Mouse (Mus musculus): ENCODE data around the gene Hadhb.

Hadhb gene

DNA sequence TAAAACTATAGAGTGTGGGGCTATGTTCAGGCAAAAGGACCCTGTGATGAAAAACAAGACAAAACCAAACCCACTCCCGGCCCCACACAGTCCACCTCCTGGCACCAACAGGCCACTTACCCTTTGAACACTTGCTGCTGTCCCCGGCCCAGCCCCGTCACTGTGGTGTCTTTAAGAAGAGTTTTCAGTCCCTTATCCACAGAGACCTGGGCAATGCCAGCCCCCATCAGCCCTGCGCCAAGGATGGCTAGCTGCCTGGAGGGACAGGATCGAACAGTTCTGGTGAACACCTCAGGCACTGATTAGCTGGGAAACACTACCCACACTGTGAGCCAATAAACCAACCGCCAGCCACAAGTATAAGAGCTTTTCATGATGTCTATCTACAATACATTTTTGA, 26.4 kb upstream of the Hadhb start:
- no peak for DNase-seq (ENCODE audit: low read depth, low spot score)

DNA sequence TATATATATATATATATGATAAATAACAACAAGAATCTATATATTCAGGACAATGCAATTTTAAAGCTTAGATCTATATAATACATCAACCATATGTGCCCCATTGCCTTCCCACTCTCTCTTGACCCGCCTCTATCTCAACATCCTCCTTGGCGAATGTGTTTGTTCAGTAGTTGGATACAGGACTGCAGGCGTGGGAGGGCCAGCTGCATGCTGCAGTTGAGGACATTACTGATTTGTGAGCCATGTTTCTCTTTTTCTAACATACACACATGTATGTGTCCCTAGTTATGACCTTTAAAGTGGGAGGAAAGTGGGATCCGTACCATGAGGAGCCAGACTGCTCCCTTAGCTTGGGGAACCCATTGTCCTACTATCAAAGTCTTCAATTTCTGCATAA, 23.8 kb upstream of the Hadhb start:
- no peak for DNase-seq (ENCODE audit: low read depth, low spot score)

DNA sequence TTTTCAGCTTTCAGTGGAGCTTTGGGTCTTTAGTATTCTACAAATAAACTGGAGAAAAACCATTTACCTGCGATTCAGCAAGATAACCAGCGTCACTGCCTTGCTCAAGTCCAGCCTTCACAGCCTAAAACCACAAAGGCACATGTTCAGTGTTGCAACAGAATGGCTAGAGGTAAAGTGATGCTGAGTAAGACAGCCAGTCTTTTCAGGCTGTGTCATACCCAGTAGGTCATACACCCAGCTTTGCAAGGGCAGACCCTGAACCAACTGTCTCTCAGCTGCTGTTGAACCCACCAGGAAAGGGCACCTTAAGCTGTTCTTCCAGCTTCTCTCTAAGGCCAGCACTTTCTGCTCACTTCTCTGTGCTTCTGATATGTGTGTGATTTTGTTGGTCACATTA, 22.9 kb upstream of the Hadhb start:
- no peak for DNase-seq (ENCODE audit: low read depth, low spot score)

DNA sequence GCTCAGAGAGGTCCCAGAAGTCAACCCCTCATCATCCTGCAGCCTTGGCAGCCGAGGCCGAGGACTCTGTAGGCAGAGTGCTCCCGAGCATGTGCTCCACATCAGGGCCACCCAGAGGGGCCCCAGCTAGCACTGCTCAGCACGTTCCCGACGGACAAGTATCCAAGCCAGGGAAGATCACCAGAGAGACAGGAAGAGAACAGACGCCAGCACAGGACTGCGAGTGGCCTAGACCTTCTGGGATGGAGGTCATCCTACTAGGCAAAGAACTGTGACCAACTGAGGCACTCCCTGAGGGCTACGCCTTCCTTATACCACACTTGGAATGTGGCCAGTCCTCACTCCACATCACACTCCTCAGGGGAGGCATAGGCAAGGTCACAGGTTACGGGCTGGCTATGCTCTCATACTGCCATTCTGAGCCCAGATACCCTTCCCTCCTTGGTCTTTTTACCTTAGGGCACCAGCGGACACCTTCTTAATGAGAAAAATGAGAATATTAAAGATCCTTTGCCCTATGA, 19.3 kb upstream of the Hadhb start:
- no peak for DNase-seq (ENCODE audit: low read depth, low spot score)

DNA sequence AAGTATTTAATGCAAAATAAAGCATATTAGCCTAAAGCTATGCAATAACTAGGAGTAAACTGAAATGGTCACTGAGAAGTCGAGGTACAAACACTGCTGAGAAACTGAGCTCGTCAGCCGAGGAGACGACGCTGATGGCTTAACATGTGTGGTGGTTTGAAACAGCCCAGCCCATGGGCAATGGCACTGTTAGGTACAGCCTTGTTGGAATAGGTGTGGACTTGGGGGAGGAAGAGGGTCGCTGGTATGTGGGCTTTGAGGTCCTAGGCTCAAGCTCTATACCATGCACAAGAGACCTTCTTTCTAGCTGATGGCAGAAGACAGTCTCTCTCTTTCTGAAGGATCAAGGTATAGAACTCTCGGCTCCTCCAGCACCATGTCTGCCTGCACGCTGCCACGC, 17.8 kb upstream of the Hadhb start:
- DNase-seq (ENCODE audit: low read depth, low spot score) = no peak

DNA sequence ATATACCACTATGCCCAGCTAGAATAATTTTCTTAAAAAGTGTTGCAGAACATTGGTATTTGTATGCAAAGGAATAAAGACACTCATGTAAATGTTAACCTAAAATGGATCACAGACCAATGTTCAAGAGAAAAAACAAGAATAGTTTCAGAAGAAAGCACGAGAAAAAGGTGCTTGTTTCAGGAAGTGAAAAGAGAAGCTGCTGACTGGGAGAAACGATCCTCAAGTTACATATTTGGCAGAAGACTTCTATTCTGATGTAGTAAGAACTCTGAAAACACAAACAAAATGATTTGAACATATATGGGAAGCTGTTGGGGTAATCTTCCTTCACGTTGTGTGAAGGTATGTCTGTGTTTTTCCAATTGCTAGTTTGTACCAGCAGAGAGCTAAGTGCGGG, 16.9 kb upstream of the Hadhb start:
- DNase-seq (ENCODE audit: low read depth, low spot score) = no peak

DNA sequence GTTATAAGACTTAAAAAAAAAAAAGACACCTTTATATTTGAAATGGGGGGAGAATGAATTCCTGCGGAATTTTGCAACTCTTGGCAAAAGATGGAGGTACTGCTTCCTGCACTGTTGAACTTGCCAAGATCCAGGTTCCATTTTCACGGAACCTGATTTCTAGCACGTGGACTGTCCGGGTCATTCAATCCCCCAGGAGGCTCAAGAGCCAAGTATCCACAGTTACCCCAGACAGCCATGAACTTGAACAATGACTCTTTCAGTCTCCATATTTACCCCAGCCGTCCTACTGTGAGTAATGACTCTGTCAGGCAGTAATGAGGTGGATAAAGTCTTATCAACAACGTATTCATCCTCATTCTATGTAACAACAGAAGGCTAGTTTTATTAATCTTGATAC, 8.5 kb upstream of the Hadhb start:
- DNase-seq (ENCODE audit: low read depth, low spot score) = no peak

DNA sequence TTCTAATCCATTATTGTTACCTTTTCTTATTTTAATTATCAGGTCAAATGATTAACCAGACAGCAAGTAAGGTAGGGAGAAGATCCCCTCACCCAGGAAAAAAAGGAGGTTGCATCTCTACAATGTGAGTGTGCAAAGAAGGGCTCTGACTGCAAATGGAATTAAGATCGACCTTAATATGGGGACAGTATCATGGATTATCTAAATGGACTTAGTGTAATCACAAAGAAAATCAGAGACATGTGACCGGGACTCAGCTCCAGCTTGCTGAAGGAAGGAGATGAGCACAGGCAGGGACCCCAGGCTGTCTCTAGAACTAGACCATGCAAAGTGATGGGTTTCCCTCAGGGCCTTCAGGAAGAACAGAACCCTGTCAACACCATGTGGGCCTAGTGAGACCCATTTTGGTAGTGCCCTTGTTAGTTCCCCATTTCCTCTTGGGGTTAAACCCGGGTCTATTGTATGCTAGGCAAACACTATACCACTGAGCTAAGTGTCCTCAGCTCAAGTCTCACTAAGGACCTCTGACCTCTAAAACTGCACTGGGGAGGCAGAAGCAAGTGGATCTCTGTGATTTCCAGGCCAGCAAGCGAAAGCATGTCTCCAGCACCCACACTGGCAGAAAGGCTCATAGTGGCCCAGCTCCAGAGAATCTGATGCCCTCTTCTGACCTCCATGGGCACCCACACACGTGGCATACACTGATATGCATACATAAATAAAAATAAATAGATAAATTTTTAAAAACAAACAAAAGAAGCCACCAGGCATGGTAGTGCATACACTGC, 6.7 kb upstream of the Hadhb start:
- DNase-seq (ENCODE audit: low read depth, low spot score) = no peak

DNA sequence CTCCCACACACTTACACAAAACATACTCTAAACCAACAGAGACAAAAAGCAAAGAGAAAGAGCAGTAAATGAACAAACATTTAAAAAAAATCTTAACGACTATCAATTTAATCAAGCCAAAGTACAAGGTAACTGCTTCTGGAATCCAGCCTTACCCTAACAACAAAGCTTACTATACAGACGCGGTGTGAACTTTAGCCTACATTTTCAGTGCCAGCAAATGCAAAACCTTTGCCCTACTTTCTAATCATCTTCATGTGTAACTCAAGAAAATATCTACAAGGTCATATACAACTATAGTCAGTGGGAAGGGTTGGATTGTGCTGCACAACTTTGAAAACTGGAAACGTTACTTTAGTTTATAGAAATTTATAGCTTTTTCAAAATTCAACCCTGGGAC, 3.0 kb upstream of the Hadhb start:
- no peak for DNase-seq (ENCODE audit: low read depth, low spot score)

DNA sequence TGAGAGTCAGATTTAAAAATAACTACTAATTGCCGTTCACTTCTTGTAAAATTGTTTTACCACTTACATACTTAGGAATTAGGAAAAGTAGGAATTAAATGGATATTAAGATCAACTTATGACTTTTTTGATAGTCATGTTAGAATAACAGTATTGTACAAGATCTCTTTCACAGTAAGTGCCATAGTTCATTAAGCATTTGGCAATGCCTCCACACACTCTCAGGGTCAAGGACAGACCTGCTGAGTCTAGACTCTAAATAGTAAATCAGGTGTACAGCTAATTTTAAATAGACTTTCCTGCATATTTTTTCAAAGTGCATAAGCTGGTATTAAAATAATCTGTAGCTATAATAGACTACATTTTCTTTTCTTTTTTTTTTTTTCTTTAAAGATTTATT, 2.6 kb upstream of the Hadhb start:
- DNase-seq (ENCODE audit: low read depth, low spot score) = no peak

DNA sequence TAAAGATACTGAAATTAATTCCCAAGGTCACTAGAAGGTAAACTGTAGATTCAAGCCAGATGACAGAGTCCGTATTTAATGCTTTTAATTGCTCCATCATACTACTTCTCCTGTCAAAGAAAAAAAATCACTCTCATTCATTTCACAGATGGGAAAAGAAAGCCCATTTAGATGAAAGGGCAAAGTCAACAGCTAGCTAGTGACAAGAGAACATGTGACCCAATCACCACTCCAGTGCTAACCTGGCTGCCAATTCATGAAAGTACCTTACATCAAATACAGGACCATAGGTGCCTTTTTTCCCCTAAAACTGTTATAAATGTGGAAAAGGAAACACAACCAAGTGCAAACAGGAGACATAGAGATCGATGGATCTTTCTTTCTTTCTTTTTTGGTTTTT, 1.8 kb upstream of the Hadhb start:
- DNase-seq (ENCODE audit: low read depth, low spot score) = no peak

DNA sequence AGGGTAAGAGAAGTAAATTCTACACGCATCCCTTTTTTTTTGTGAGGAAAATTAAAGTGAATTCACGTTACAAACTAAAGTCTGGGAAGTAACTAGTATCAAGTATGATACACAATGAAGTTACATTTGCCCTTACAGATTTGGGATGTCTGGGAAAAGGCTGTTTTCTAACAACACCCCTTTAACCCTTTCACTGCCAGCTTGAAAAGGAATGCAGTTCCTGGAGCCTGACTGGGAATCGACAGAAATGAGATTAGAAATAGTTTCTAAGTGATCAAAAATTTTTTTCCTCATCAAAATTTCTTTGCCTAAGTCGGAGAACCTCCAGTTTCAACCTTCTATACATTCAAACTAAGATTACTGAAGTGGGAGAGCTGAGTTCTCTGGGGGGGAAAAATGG, 1.0 kb upstream of the Hadhb start:
- DNase-seq (ENCODE audit: low read depth, low spot score) = no peak

DNA sequence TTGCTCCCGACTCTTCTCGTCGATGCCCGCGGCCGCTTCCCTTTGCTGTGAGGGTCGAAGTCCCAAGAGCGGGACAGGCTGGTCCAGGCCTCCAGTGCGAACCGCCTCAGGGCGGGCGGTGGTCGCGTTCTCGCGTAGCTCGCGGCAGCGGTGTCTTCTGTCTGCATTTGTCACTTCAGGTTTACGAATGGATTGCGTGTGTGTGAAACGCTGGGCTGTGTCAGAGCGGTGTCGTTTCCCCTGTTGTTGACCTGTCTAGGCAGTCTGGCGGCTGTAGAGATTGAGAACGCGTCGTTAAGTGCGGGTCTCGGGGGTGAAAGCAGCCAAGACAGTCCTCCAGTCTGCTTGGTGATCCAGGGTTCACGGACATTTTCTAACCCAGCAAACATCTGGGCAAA, 346 bp downstream of the Hadhb start:
- no peak for DNase-seq (ENCODE audit: low read depth, low spot score)

DNA sequence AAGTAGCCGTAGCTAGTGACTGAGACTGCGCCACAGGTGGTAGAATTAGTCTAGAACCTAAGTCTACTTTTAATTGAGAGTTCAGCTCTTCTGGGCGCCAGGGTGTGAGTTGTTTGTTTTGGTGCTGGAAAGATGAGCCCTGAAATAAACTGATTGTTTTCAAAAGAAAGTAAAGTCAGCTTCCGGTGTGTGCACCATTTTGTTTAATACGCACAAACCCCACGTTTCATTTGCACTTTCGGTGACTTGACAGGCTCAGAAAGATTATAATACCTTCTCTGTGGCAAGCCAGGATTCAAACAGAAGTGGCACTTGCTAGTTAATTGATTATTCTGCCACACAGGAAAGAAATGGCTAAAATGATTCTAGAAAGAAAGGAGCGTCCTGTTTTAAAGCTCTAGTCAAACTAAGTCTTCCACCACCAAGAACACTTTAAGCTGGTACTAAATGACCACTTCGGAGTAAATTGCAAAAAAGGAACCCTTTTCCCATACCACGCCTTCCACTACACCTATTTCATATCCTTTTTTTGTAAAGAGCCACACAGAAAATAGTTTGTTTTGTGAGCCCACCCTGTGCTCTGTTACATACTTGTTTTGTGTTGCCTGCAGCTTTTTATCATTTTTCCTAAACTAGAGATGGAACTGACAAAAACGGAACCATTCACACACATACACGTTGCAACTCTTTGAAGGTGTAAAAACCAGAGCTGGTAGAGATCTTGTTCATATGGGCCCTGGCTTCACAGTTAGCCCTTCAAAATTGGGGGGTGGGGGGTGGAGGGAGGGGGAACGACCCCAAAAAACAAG, 977 bp downstream of the Hadhb start:
- no peak for DNase-seq (ENCODE audit: low read depth, low spot score)

DNA sequence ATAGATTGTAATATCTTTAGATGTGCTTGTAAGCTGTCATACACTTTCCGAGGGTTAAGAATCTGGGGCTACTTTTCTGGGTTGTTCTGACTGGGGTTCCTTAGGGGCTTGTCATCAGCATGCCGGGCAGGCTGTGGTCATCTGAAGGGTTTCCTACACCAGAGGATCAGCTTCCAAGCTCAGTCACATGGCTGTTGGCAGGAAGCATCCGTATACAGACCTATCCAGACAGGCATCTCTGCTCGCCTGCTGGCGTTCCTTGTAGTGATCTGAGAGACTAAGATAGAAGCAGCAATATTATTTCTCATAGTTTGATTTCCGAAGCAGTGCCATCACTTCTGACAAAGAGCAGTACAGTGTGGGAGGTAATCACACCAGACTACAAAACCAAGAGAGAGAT, 4.6 kb downstream of the Hadhb start:
- no peak for DNase-seq (ENCODE audit: low read depth, low spot score)

DNA sequence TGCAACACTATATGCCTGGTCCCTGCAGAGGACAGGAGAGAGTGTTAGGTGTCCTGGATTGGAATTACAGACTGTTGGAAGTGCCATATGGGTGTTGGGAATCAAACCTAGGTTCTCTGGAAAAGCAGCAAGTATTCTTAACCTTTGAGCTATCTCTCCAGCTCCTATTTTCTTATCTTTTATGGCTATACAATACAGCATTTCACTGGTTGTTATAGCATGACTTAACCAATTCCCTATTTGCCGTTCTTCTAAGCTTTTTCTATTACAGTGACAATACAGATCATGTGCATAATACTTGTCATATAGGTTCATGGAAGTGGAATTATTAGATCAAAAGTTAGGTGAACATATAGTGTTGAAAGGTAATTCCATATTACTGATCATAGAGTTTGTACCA, 6.8 kb downstream of the Hadhb start:
- DNase-seq (ENCODE audit: low read depth, low spot score) = no peak

DNA sequence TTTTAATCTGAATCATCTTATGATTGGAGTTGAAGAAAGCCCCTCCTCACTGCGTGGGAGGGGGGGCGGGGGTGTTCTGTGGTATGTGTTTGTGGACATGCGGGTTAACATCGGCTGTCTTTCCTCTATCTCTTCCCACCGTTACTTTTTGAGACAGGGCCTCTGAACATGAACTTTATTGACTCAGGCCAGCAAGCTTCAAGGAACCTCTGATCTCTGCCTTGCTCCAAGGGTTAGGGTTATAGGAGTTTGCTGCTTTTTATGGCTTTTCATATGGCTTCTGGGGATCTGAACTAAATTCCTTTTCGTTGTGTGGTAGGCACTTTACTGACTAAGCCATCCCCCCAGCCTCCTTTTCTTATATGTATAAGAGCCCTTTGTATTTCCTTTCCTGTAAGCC, 7.3 kb downstream of the Hadhb start:
- no peak for DNase-seq (ENCODE audit: low read depth, low spot score)

DNA sequence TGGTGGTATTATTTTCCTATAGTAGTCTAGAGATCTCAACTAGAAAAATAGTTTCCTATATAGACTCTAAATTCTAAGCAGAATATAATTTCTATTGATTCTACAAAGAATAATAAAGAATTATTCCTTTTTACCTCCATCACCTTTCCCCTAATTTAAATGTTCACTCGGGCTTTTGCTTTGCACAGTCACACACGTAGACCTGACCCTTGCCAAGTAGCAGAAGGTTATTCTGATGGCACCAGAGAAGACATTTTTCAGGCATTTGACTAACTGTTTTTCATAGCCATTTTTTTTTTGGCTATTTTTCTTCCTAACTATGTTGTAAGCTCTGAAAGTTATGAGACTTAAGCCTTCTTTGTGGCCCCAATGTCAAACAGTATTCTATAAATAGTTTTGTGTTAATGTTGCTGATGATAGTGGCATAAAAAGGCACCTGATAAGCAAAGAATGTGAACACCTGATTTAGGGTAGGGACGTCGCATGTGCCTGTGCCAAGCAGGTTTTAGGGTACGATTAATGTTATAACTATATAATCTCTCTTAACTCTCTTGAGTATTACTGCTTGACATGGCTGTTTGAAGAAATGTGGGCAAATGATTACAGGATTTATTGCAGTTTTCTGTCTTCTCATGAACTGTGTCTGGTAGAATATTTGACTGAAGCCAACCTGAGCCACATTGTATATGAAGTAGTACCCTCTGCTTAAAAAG, 10.3 kb downstream of the Hadhb start:
- DNase-seq (ENCODE audit: low read depth, low spot score) = no peak

DNA sequence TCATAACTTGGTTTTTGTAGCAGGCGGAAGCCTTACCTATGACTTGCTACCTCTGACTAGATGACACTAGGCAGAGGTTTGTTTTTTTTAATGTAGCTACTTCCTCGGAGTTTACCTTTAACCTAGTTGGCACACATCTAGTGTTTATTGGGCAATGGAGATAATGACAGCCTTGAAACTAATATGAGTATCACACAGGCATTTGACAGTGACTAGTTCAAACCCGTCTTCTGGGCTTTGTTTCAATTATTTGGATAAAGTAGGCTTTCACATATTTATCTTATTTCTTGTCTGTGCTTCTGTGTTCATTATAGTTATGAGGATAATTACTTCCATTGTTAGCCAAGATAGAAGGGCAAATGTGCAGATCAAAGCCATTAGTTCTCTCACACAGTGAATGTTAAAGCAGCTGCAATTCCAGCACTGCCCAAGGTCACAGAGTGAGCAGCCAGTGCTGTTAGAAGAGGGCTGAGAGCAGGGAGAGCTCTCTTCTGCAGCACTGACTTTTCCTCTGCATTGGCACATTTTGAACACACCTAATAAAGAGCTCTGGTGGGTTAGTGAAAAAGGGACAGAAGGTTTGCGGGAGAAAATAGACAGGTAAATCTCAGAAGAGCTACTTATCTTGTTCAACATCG, 15.4 kb downstream of the Hadhb start:
- no peak for DNase-seq (ENCODE audit: low read depth, low spot score)

DNA sequence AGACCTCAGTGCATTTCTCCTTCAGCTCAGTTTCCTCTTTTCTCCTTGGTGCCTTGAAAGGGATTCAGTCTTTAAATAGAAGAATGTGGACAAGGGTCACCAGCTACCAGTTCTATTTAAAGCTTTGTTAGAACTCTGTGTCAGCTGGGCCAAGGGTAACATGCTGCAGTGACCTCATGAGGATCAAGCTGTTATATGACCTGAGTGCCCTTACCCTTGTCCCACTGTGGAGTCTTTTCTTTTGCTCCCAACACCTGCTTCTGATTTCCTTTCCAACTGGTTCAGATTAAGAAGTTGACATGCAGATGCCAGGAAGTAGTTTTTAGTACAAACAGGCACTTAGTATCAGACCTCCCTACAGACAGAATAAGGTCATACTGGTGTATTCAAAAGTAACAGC, 17.1 kb downstream of the Hadhb start:
- peak; percentile 34 for DNase-seq (ENCODE audit: low read depth, low spot score)

DNA sequence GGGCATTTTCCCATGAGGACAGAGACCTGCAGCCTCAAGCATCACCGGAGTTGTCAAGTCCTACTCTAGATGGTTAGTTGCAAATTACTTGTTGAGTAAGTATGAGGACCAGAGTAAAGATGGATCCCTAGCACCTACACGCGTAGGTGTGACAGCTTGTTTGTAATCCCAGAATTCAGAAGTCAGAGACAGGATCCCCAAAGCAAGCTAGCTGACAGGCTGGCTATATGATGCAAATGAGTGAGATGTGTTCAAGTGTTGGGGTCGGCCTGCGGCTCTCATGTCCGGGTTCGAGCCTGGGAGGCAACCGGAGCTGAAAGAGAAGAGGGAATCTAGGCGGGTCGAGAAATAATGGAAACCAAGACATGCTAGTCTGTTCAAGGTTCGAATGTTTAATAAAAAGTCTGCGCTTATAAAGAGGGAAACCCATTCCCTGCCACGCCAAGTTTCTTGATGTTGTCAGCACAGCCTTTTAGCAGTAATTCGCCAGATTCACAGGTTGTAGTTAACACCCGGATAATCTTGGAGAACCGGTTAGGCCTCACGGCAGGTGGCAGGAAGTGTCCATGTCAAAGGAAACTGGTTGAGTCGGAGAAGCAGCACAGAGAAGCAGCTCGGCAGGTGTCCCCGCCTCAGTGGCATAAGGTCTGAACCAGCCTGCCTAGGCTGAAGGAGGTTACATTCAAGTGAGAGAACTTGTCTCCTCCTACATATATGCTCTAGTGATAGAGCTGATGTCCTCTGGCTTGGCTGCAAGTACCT, 18.1 kb downstream of the Hadhb start:
- no peak for DNase-seq (ENCODE audit: low read depth, low spot score)
